Mouse (Mus musculus) midbrain, embryonic 13.5 days (tissue): Measurements from ENCODE around the gene Gprc5b. TPM values are rescaled to one million over a fixed set of nuclear protein-coding genes. Genes with fewer than 3 reads are reported as not detected.

Experiments
- ATAC-seq: fragments of 200-750 bp; cut with Nextera tagmentation; 2 replicates; pipeline ENCODE4 v1.8.0; 2017; ENCODE audit warnings: mild to moderate bottlenecking, moderate TSS enrichment, moderate library complexity
- H3K27ac ChIP-seq: fragments of 300-500 bp; sonication (generic); 2 replicates; pipeline ENCODE4 v1.5.1; 2015; ENCODE audit warnings: inconsistent platforms, mild to moderate bottlenecking, moderate library complexity
- H3K27me3 ChIP-seq: fragments of 300-500 bp; sonication (generic); 2 replicates; pipeline ENCODE4 v1.6.1; 2015; ENCODE audit warnings: mild to moderate bottlenecking, inconsistent platforms
- H3K36me3 ChIP-seq: fragments of 300-500 bp; sonication (generic); 2 replicates; pipeline ENCODE4 v1.6.1; 2015; ENCODE audit warnings: mild to moderate bottlenecking, inconsistent platforms
- H3K4me1 ChIP-seq: fragments of 300-500 bp; sonication (generic); replicated peaks from 2 replicates; pipeline ENCODE4 v1.6.1; 2015; ENCODE audit warnings: inconsistent platforms
- H3K4me2 ChIP-seq: fragments of 300-500 bp; sonication (generic); replicated peaks from 2 replicates; pipeline ENCODE4 v1.6.1; 2015; ENCODE audit warnings: moderate library complexity, mild to moderate bottlenecking, inconsistent platforms
- H3K4me3 ChIP-seq: fragments of 300-500 bp; sonication (generic); replicated peaks from 2 replicates; pipeline ENCODE4 v1.5.1; 2015; ENCODE audit warnings: mild to moderate bottlenecking, inconsistent platforms
- H3K9ac ChIP-seq: fragments of 300-500 bp; sonication (generic); replicated peaks from 2 replicates; pipeline ENCODE4 v1.6.1; 2015; ENCODE audit warnings: mild to moderate bottlenecking, inconsistent platforms
- H3K9me3 ChIP-seq: fragments of 300-500 bp; sonication (generic); 2 replicates; pipeline ENCODE4 v1.6.1; 2016; ENCODE audit warnings: mild to moderate bottlenecking, inconsistent platforms
- WGBS: fragments of 180-500 bp; shearing (Covaris S2); methylation state at CpG from one replicate; pipeline ENCODE4 v1.1.7; 2015; 5-methylcytosine and 5-hydroxymethylcytosine counted together
- polyA plus RNA-seq: library from polyadenylated mRNA; unstranded; fragments of >200 nt; fragmentation: Nextera tagmentation; extraction: Ambion mirVana; gene quantifications from 2 replicates; pipeline ENCODE4 v1.2.1, GENCODE M21; 2015

The Gprc5b gene
- polyA plus RNA-seq, 1 experiment from 2014 or later = 7.6 TPM

DNA sequence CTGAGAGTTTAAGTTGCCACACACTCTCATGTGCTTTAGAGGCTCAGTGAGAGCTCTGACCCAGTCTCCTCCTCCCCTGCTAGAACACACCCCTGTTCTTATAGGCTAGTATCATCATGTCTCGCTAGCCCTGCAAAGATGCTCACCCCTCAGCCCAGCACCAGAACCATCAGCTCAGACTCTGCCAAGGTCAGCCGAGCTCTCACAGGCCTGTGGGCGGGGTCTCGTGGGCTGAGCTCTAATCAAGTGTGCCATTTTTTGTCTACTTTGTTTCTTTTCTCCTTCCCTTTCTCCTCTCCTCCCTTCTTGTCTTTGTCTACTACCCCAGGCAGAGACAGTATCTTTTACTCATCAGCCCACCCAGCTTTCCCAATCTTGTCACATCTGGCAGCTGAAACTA lies 9.2 kb downstream of the Gprc5b start:
- no peaks in the 10 kb centered on the region for H3K9me3 ChIP-seq
- 75% methylated on average over 4 of the region's 4 CpGs for WGBS
- 0 out of 2 replicates have a peak overlapping the region, but pooled peaks have one; percentile 14 for H3K27ac ChIP-seq
- no peak overlapping the region for H3K4me2 ChIP-seq
- H3K27me3 ChIP-seq = no peaks in the 10 kb centered on the region
- ATAC-seq = no peak
- peaks cover 30% of the 10 kb centered on the region for H3K4me1 ChIP-seq
- peaks cover 29% of the 10 kb centered on the region for H3K36me3 ChIP-seq
- no peak overlapping the region for H3K9ac ChIP-seq
- no peak overlapping the region for H3K4me3 ChIP-seq

DNA sequence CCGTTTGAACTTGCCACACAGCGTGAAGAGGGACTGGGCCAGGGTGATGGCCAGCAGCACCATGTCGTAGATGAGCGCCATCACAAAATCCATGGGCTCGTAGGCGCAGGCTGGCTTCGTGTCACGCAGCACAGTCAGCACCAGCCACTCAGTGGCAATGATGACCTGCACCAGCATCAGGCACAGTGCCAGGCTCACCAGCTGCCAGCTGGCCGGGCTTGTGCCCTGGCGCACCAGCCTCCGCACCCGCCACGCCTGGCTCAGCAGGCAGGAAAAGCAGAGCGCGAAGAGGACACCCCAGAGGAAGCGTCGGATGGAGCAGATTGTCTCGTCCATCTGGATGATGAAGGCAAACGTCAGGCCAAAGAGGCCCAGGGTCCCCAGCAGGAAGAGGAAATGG lies 11.1 kb downstream of the Gprc5b start:
- H3K4me1 ChIP-seq = peaks cover 20% of the 10 kb centered on the region
- no peaks in the 10 kb centered on the region for H3K27me3 ChIP-seq
- H3K9me3 ChIP-seq = no peaks in the 10 kb centered on the region
- H3K4me2 ChIP-seq = no peak overlapping the region
- peaks cover 32% of the 10 kb centered on the region for H3K36me3 ChIP-seq
- ATAC-seq = peak; percentile 28; the same call in 1 of the 2 replicates
- no peak overlapping the region for H3K9ac ChIP-seq
- no peak overlapping the region for H3K4me3 ChIP-seq
- no peak overlapping the region for H3K27ac ChIP-seq
- WGBS = 86% methylated on average over 19 of the region's 19 CpGs

DNA sequence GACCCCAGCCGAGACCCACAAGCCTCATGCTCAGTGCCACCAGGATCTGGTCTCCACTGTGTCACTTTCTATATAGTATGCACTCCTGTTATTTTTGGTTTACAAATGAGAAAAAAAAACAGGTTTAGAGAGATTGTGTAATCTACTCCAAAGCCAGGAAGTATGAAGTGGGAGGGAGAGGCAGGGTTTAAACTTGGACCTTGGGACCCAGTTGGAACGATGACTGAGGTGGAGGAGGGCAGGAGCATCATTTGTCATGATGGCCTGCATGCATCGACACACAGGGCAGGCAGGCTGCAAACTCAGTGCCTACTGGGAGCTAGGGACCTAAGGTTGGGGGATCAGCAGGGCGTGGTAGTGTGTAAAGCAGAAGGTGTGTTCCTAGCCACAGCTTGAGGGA lies 12.4 kb downstream of the Gprc5b start:
- Histone ChIP-seq H3K9me3 (no peaks in the 10 kb centered on the region), H3K4me2 (no peak overlapping the region), H3K27ac (no peak overlapping the region), H3K4me3 (no peak overlapping the region), H3K27me3 (no peaks in the 10 kb centered on the region), H3K9ac (no peak overlapping the region), H3K36me3 (peaks cover 32% of the 10 kb centered on the region), H3K4me1 (peaks cover 27% of the 10 kb centered on the region)
- ATAC-seq = no peak
- WGBS = 89% methylated on average over 4 of the region's 4 CpGs

DNA sequence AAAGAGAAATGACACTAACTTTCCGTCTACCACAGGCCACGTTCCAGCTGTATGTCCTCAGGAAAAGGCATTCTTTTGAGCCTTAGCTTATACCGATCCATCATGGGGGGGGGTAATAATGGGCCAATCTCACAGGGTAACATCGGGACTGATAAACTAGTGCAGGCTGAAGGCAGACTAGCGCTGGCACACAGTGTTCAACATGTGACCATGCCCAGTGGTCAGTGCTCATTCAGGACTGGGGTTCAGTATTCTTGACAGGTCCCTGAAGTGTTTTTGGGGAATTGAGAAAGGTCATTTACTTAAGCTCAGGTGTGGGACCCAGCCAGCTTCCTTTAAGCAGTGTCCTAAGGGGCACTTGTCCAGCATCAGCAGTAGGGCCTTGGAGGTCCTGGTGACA lies 13.2 kb downstream of the Gprc5b start:
- Histone ChIP-seq H3K27me3 (no peaks in the 10 kb centered on the region), H3K4me3 (no peak overlapping the region), H3K4me2 (no peak overlapping the region), H3K9ac (no peak overlapping the region), H3K9me3 (no peaks in the 10 kb centered on the region), H3K27ac (no peak overlapping the region), H3K4me1 (peaks cover 33% of the 10 kb centered on the region), H3K36me3 (peaks cover 32% of the 10 kb centered on the region)
- 93% methylated on average over 5 of the region's 5 CpGs for WGBS
- ATAC-seq = no peak

DNA sequence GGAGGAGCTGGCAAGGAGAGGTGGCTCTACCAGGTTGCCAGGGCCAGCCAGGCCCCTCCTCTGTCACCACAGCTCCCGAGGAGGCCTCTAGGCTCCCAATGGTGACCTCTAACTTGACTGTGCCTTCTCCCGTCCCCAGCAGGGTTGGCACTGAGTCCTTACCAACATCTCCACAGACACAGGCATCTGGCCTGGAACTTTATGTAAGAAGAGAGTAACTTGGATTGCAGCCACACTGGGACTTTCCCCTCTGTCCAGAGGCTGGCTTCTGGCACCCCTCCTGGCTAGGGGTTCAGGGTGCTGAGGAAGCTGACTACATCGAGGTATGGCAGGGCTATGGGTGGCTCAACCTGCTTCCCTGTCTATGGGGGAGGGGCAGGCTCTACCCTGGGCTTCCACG lies 13.7 kb downstream of the Gprc5b start:
- Histone ChIP-seq H3K36me3 (peaks cover 32% of the 10 kb centered on the region), H3K4me3 (no peak overlapping the region), H3K4me1 (peaks cover 35% of the 10 kb centered on the region), H3K9me3 (no peaks in the 10 kb centered on the region), H3K27ac (no peak overlapping the region), H3K4me2 (no peak overlapping the region), H3K9ac (no peak overlapping the region), H3K27me3 (no peaks in the 10 kb centered on the region)
- WGBS = 89% methylated on average over 4 of the region's 4 CpGs
- ATAC-seq = no peak

DNA sequence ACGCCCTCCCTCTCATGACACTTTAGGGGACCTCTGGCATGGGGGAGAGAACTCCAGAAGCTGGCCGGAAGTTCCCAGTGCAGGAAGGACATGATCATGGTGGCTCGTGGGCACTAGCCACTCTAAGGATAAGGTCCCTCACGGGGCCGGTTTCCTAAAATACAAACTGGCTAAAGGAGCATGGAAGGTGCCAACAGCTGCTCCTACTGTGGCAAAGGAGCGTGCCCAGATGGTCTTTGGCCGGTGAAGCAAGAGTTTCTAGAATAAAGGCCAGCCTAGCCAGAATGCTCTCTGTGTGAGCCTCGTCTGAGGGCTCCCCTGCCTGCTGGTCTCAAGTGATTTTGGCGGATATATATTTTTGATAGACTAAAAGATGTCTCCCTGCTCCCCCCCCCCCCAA lies 15.3 kb downstream of the Gprc5b start:
- Histone ChIP-seq H3K4me3 (no peak overlapping the region), H3K27ac (no peak overlapping the region), H3K36me3 (peaks cover 41% of the 10 kb centered on the region), H3K9ac (no peak overlapping the region), H3K4me2 (no peak overlapping the region), H3K4me1 (peaks cover 32% of the 10 kb centered on the region), H3K27me3 (no peaks in the 10 kb centered on the region), H3K9me3 (no peaks in the 10 kb centered on the region)
- WGBS = 87% methylated on average over 9 of the region's 9 CpGs
- no peak for ATAC-seq

DNA sequence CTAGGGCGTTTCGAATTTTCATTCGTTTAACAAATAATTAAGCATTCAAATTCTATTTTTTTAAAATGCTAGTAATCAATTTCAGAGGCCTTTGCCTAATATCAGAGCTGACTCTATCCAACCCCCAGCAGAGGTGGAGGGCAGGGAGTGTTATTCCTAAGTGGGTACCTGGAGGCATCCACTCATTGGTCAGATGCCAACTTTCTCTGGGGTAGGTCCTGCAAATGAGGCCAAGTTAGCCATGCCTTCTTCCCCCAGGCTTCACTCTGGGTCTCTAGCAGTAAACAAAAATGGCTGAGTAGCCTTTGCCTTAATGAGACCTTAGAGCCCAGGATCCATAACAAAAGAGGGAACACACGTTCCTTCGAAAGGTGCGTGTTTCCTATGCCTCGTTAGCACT lies 15.9 kb downstream of the Gprc5b start:
- Histone ChIP-seq H3K9ac (no peak overlapping the region), H3K27ac (no peak overlapping the region), H3K36me3 (peaks cover 44% of the 10 kb centered on the region), H3K4me2 (no peak overlapping the region), H3K4me3 (no peak overlapping the region), H3K4me1 (peaks cover 33% of the 10 kb centered on the region), H3K27me3 (no peaks in the 10 kb centered on the region), H3K9me3 (no peaks in the 10 kb centered on the region)
- 87% methylated on average over 7 of the region's 7 CpGs for WGBS
- ATAC-seq = no peak

DNA sequence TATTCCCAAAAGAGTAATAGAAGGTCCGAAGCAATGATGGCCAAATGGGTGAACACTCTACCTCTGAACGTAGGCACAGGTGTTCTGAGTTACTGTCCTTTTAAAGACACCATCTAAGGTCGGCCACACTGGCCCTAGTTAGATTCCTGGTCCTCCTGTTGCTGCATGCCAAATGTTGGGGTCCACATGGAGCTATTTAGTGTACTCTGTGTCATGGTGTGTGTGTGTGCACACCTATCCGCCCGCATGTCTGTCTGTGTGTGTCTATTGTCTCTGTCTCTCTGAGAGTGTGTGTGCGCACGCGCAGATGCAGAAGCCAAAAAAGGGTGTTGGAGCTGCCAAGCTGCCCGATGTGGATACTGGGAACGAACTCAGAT lies 17.9 kb downstream of the Gprc5b start:
- ATAC-seq = no peak
- H3K36me3 ChIP-seq = peaks cover 32% of the 10 kb centered on the region
- WGBS = 76% methylated on average over 10 of the region's 10 CpGs

DNA sequence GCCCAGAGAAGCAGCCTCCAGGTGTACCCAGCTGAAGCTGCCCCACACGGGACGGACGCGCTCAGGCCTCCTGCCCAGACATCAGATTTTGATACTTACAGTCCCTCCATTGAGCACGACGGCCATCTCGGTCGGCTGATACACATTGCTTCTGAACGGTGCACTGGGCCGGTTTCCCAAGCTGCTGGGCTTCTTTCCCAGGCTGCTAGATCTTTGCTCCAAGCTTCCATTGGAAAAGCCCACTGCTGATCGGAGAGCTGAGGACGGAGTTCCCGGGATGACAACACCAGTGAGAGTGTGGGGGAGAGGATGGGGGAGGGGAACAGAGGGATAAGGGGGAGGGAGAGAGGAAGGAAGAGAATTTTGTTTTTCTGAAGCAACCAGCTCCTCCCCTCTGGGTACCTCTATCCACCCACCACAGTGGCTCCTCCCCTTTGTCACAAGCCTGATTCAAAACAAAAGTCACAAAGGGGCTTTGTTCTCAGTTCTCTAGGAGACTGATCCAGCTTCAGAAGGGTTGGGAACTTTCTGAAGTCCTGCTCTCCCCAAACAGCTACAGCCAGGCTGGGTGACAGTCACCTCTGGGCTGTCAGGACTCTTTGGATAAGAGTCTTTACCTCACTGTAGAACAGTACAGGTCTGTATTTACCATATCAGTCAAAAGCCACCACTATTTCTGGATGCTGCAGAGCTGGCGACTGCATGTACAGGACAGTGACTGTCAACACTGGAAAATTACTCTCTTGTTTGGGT lies 18.4 kb downstream of the Gprc5b start:
- Histone ChIP-seq H3K4me1 (peaks cover 56% of the 10 kb centered on the region), H3K27me3 (no peaks in the 10 kb centered on the region), H3K27ac (peak overlapping the region; percentile 65), H3K4me2 (peak overlapping the region; percentile 38), H3K36me3 (peaks cover 28% of the 10 kb centered on the region), H3K9ac (peak overlapping the region; percentile 32; the same call in 1 of the 2 replicates), H3K4me3 (peak overlapping the region; percentile 15), H3K9me3 (no peaks in the 10 kb centered on the region)
- peak; percentile 70 for ATAC-seq
- 26% methylated on average over 14 of the region's 14 CpGs for WGBS

More for the DNA sequence above, 17.9 kb downstream of the Gprc5b start:
- H3K4me3 ChIP-seq = no peak overlapping the region
- peak overlapping the region; percentile 65 for H3K27ac ChIP-seq
- H3K27me3 ChIP-seq = no peaks in the 10 kb centered on the region
- H3K4me1 ChIP-seq = peaks cover 51% of the 10 kb centered on the region
- H3K9ac ChIP-seq = no peak overlapping the region
- H3K4me2 ChIP-seq = no peak overlapping the region; the same call in 1 of the 2 replicates
- H3K9me3 ChIP-seq = no peaks in the 10 kb centered on the region

DNA sequence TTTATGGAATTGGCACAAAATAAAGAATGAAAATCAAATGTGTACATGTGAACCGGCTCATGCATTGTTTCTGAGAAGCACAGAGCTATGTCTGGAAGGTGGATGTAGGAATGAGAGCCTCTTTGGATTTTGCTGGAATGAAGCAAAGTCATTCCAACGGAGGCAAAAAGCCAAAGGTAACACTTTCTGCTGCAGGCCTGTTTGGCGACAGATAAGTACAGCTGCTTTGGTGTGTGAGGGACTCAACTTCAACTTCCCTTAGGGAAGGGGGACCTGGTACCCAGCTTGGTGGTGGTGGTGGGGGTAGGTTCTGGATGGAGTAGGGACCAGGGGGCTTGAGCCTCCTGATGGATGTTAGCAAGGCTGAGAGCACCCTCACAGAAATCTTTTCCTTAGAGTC lies 19.2 kb downstream of the Gprc5b start:
- no peak overlapping the region for H3K9ac ChIP-seq
- no peaks in the 10 kb centered on the region for H3K9me3 ChIP-seq
- ATAC-seq = no peak
- peaks cover 57% of the 10 kb centered on the region for H3K4me1 ChIP-seq
- H3K4me3 ChIP-seq = no peak overlapping the region
- H3K27ac ChIP-seq = 0 out of 2 replicates have a peak overlapping the region, but pooled peaks have one; percentile 65
- no peaks in the 10 kb centered on the region for H3K27me3 ChIP-seq
- peak overlapping the region; percentile 38 for H3K4me2 ChIP-seq
- 82% methylated on average over 3 of the region's 3 CpGs for WGBS
- H3K36me3 ChIP-seq = peaks cover 31% of the 10 kb centered on the region

DNA sequence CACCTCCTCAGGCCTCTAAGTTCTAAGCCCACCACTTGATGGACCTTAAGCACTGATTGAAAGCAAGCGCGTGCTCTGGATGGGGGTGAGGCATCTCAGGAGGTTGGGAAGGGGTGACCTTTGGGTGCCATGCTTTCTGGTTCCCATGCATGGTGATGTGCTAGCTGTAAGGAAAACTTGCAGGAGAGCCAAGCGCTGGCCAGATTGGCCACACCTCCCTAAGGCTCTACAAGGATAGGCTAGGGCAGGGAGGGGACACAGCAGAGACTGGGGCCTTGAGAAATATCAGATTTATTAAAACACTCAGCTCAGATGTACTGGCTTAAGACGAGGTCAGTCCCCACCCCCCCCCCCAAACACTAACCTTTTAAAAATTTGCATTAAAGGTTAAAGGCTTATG lies 21.6 kb downstream of the Gprc5b start:
- WGBS = 83% methylated on average over 4 of the region's 4 CpGs
- Histone ChIP-seq H3K9ac (no peak overlapping the region), H3K4me3 (no peak overlapping the region), H3K9me3 (no peaks in the 10 kb centered on the region), H3K4me1 (peaks cover 51% of the 10 kb centered on the region), H3K27me3 (no peaks in the 10 kb centered on the region), H3K36me3 (peaks cover 39% of the 10 kb centered on the region), H3K4me2 (no peak overlapping the region), H3K27ac (no peak overlapping the region)
- ATAC-seq = no peak

DNA sequence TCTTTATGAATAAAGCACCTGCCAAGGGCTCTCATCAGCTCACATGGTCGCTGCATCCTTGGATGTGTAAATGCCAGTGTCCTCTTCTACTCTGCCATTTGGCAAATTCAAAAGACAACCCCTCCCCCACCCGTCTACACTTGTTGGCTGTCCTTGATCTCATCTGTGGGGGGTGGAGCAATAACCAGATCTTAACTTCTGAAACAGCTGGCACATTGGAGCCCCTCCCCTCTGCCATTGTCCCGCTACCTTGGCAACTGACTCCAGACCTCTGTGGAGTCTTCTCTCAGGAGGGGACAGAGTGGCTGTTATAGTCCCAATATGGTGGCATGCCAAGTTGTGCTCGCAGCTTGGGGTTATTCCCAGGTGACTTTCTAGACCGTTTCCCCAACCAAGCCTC lies 22.7 kb downstream of the Gprc5b start:
- no peak overlapping the region for H3K27ac ChIP-seq
- H3K27me3 ChIP-seq = no peaks in the 10 kb centered on the region
- peaks cover 40% of the 10 kb centered on the region for H3K4me1 ChIP-seq
- no peaks in the 10 kb centered on the region for H3K9me3 ChIP-seq
- H3K4me3 ChIP-seq = no peak overlapping the region
- no peak overlapping the region for H3K4me2 ChIP-seq
- 38% methylated on average over 5 of the region's 5 CpGs for WGBS
- 0 out of 2 replicates have a peak, but pooled peaks have one; percentile 14 for ATAC-seq
- peaks cover 39% of the 10 kb centered on the region for H3K36me3 ChIP-seq
- H3K9ac ChIP-seq = no peak overlapping the region

DNA sequence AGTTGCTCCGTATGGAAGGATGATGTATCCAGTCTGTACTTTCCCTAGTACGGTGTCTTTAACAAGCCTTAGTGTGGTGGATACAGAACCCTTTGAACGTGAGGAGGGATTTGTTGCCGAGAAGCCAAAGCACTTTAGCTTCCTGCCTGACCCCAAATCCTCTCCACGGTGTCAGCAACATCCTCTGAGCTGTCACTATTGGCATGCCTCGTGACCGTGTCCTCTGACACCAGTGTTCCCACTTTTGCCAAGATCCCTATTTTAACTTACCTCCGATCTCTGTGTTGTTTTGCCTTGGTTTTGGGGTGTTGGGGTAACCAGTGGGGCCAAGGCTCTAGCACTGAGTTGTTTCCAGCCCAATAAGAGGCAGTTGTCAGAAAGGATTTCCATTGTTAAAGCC lies 23.5 kb downstream of the Gprc5b start:
- no peaks in the 10 kb centered on the region for H3K27me3 ChIP-seq
- no peak for ATAC-seq
- H3K4me2 ChIP-seq = no peak overlapping the region
- no peak overlapping the region for H3K27ac ChIP-seq
- H3K4me3 ChIP-seq = no peak overlapping the region
- H3K9ac ChIP-seq = no peak overlapping the region
- WGBS = 82% methylated on average over 8 of the region's 8 CpGs
- peaks cover 39% of the 10 kb centered on the region for H3K36me3 ChIP-seq
- no peaks in the 10 kb centered on the region for H3K9me3 ChIP-seq
- peaks cover 32% of the 10 kb centered on the region for H3K4me1 ChIP-seq
